Mouse (Mus musculus) mouse embryonic stem cell (cell line): ENCODE results near the gene Ostn.

Experiments used
- in situ Hi-C, 2 experiments: fragments of 300-500 bp; cut with MboI; formaldehyde crosslinking; loops; 1 replicate in 1 of 2; 3 replicates in 1 of 2; pipeline ENCODE4 v1.14.3; 2019 to 2020; ENCODE audit warnings: low sequenced_read_pairs in 2 of 2, low pct_unique_long_range_greater_than_20kb in 1 of 2, mixed read lengths in 1 of 2; ENCODE audit not compliant: unreplicated experiment in 1 of 2

Ostn gene

GRCm38 (mm10) chr16:27384893-27385603 is 77.8 kb downstream of the Ostn start:
- in situ Hi-C loops = no loop called here

GRCm38 (mm10) chr16:27385649-27386048 is 78.4 kb downstream of the Ostn start:
- in situ Hi-C loops = no loop called here

GRCm38 (mm10) chr16:27386850-27387407 is 79.6 kb downstream of the Ostn start:
- in situ Hi-C loops = no loop called here

- in situ Hi-C loops = no loop called here
These were observed 80.6 kb downstream of the Ostn start for GRCm38 (mm10) chr16:27387634-27388611.

GRCm38 (mm10) chr16:27388761-27389451 is 81.6 kb downstream of the Ostn start, which contains the start of gene Ccdc50:
Gene Ccdc50 (plus strand): TSS chr16:27388869.
- in situ Hi-C loops = no loop called here

GRCm38 (mm10) chr16:27389534-27390282 is 82.4 kb downstream of the Ostn start:
- in situ Hi-C loops = no loop called here

GRCm38 (mm10) chr16:27390306-27390705 is 83.0 kb downstream of the Ostn start:
- in situ Hi-C loops = no loop called here

GRCm38 (mm10) chr16:27391845-27392244 is 84.6 kb downstream of the Ostn start:
- in situ Hi-C loops = no loop called here

GRCm38 (mm10) chr16:27395251-27396037 is 88.2 kb downstream of the Ostn start:
- in situ Hi-C loops = no loop called here

GRCm38 (mm10) chr16:27396951-27397350 is 89.7 kb downstream of the Ostn start:
- in situ Hi-C loops = no loop called here

- in situ Hi-C loops = no loop called here
These were observed 91.9 kb downstream of the Ostn start for GRCm38 (mm10) chr16:27399026-27399718.

- in situ Hi-C loops = no loop called here
These were observed 92.5 kb downstream of the Ostn start for GRCm38 (mm10) chr16:27399719-27400253.
